Mouse (Mus musculus): Measurements from ENCODE around the gene Tmigd1. TPM values are rescaled to one million over a fixed set of nuclear protein-coding genes. Genes with fewer than 3 reads are reported as not detected.

Gene Tmigd1
- polyA plus RNA-seq, 1 experiment = 0.11 TPM

DNA sequence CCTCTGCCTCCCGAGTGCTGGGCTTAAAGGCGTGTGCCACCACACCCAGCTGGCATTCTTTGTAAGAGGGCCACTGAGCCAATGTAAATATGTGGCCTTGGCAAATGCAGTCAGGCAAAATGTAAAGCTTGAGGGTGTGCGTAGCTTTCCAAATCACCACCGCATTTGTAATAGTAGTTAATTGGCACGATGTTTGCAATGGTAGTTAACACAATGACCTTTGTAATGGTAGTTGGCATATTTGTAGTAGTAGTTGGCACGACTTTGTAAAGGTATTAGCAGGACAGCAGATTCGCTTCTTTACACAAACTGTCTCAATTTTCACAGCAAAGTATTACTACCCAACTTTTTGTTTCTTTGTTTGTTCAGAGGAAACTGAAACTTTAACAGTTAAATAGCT, 6.7 kb downstream of the Tmigd1 start:
- H3K4me1 ChIP-seq (replicated peaks; ENCODE audit: control insufficient read depth, insufficient read depth, low read length) = no peaks in the 10 kb centered on the region
- no peak for DNase-seq
- WGBS = 94% methylated on average over 7 of the region's 7 CpGs

DNA sequence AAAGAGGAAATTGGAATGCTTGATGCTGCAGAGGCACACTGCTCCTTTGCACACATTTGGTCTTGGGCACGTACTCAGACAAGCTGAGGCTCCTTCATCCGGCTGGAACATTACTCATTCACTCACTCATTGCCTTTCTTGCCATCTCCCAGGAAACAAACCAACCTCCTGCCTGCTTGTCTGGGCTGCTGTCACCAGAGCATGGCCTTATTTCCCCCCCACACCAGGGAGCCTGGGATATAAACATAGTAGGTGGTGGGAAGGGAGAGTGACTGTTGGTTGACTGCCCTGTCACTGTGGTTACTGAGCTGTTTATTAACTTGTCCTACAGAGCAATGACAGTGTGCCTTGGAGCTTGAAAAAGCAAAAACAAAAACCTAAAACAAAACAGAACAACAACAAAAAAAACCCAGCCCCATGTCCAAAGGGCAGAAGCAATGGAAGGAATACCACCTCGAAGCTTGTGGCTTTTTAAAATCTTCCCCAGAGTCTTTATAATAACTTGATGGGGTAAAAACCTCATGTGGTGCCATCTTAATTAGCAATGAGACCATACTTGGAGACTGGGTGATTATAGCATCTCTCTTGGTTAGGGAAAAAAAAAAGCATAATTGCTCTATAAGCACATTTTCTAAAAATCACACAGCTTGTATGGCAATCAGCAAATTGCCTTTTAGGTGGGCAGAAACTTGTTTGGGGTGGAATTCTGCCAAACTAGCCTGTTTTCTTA, 9.5 kb downstream of the Tmigd1 start:
- TF ChIP-seq CTCF (IDR thresholded peaks at IDR 0.05; ENCODE audit: borderline replicate concordance, control insufficient read depth, extremely low read depth, insufficient read depth, low read length, poor library complexity) (no peak), POLR2A (IDR thresholded peaks at IDR 0.05; ENCODE audit: control insufficient read depth, extremely low read depth, insufficient read depth, low read length, poor library complexity) (no peak)
- Histone ChIP-seq H3K4me3 (ENCODE audit: control insufficient read depth, insufficient read depth, low read length) (no peak overlapping the region), H3K27ac (ENCODE audit: control insufficient read depth, insufficient read depth, low read length) (no peak overlapping the region), H3K36me3 (ENCODE audit: control insufficient read depth, insufficient read depth, low read length) (no peaks in the 10 kb centered on the region), H3K27me3 (ENCODE audit: control insufficient read depth, insufficient read depth, low read length) (no peaks in the 10 kb centered on the region), H3K4me1 (replicated peaks; ENCODE audit: control insufficient read depth, insufficient read depth, low read length) (no peaks in the 10 kb centered on the region)
- DNase-seq = no peak
- WGBS = 87% methylated on average over 3 of the region's 3 CpGs

More for the DNA sequence above, 6.7 kb downstream of the Tmigd1 start:
- no peaks in the 10 kb centered on the region for H3K36me3 ChIP-seq (ENCODE audit: control insufficient read depth, insufficient read depth, low read length)
- no peaks in the 10 kb centered on the region for H3K27me3 ChIP-seq (ENCODE audit: control insufficient read depth, insufficient read depth, low read length)
- no peak overlapping the region for H3K4me3 ChIP-seq (ENCODE audit: control insufficient read depth, insufficient read depth, low read length)
- H3K27ac ChIP-seq (ENCODE audit: control insufficient read depth, insufficient read depth, low read length) = no peak overlapping the region
- no peak for TF ChIP-seq POLR2A (IDR thresholded peaks at IDR 0.05; ENCODE audit: control insufficient read depth, extremely low read depth, insufficient read depth, low read length, poor library complexity)
- TF ChIP-seq CTCF (IDR thresholded peaks at IDR 0.05; ENCODE audit: borderline replicate concordance, control insufficient read depth, extremely low read depth, insufficient read depth, low read length, poor library complexity) = no peak

DNA sequence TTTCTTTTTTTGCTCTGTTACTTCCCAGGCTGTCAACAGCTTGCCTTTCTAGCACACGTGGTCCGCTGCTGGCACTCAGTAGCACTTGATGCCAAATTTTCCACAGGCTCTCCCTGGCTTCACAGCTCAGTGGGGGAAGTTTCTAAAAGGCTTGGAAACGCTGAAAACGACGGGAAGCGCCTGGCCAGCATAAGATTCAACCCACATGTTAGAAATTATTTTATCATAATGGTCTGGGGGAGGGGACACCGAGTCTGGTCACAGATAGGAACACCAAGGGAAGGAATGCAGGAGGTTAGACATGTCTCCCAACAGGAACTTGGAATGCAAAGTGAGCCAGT, 10.1 kb downstream of the Tmigd1 start:
- WGBS = 73% methylated on average over 7 of the region's 7 CpGs
- Histone ChIP-seq H3K4me3 (ENCODE audit: control insufficient read depth, insufficient read depth, low read length) (no peak overlapping the region), H3K36me3 (ENCODE audit: control insufficient read depth, insufficient read depth, low read length) (no peaks in the 10 kb centered on the region), H3K27ac (ENCODE audit: control insufficient read depth, insufficient read depth, low read length) (no peak overlapping the region), H3K27me3 (ENCODE audit: control insufficient read depth, insufficient read depth, low read length) (no peaks in the 10 kb centered on the region), H3K4me1 (replicated peaks; ENCODE audit: control insufficient read depth, insufficient read depth, low read length) (no peaks in the 10 kb centered on the region)
- DNase-seq = no peak
- TF ChIP-seq POLR2A (IDR thresholded peaks at IDR 0.05; ENCODE audit: control insufficient read depth, extremely low read depth, insufficient read depth, low read length, poor library complexity) (no peak), CTCF (IDR thresholded peaks at IDR 0.05; ENCODE audit: borderline replicate concordance, control insufficient read depth, extremely low read depth, insufficient read depth, low read length, poor library complexity) (no peak)

DNA sequence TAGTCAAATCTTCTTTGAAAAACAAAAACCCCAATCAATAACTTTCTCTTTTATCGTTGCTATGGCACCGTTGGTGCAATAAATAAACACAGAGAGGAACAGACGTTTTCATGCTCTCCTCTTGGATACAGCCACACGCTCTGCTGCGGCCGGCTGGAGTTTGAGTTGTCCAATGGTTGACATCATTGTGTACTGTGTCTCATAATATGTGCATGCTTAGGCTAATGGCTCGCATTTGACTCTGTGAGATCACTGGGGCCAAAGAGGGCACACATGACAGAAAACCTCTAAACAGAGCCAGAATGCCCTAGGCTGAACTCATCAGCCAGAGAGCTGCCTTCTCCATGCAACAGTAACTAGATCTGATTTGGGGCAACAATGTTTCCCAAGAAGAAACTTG, 12.4 kb downstream of the Tmigd1 start:
- TF ChIP-seq POLR2A (IDR thresholded peaks at IDR 0.05; ENCODE audit: control insufficient read depth, extremely low read depth, insufficient read depth, low read length, poor library complexity) = no peak
- no peak for TF ChIP-seq CTCF (IDR thresholded peaks at IDR 0.05; ENCODE audit: borderline replicate concordance, control insufficient read depth, extremely low read depth, insufficient read depth, low read length, poor library complexity)
- H3K36me3 ChIP-seq (ENCODE audit: control insufficient read depth, insufficient read depth, low read length) = no peaks in the 10 kb centered on the region
- 85% methylated on average over 7 of the region's 7 CpGs for WGBS
- no peaks in the 10 kb centered on the region for H3K4me1 ChIP-seq (replicated peaks; ENCODE audit: control insufficient read depth, insufficient read depth, low read length)
- no peak for DNase-seq
- no peak overlapping the region for H3K27ac ChIP-seq (ENCODE audit: control insufficient read depth, insufficient read depth, low read length)
- no peak overlapping the region for H3K4me3 ChIP-seq (ENCODE audit: control insufficient read depth, insufficient read depth, low read length)
- H3K27me3 ChIP-seq (ENCODE audit: control insufficient read depth, insufficient read depth, low read length) = no peaks in the 10 kb centered on the region

DNA sequence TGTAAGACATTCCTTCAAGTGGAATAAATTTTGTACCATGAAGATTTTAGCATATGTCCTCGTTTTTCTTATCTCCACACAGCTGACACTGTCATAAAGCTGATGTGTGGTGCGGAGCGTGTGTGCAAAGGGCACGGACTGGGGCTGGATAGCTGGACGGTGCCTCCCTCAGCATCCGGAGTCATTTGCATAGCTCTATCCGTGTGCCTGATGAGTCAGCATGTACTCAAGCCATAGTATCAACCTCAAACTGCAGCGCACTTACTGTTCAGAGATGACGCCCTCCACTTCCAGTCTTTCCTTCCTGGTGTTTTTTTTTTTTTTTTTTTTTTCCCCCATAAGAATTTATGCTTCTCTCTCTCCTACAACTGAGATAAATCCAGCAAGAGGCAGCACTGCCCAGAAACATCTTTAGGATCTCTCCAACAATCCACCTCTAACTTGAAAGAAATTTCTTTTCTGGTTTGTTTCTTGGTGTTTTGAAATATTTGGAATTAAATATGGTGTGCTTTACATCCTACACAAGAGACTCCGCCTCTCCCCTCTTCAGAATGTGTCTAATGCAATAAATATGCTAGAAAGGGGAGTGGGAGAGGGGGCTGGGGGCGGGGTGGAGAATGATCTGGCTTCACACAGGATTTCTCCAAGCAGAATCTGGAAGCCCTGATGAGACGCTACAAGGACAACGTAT, 14.7 kb downstream of the Tmigd1 start:
- Histone ChIP-seq H3K4me1 (replicated peaks; ENCODE audit: control insufficient read depth, insufficient read depth, low read length) (no peaks in the 10 kb centered on the region), H3K27me3 (ENCODE audit: control insufficient read depth, insufficient read depth, low read length) (no peaks in the 10 kb centered on the region), H3K36me3 (ENCODE audit: control insufficient read depth, insufficient read depth, low read length) (no peaks in the 10 kb centered on the region), H3K4me3 (ENCODE audit: control insufficient read depth, insufficient read depth, low read length) (no peak overlapping the region), H3K27ac (ENCODE audit: control insufficient read depth, insufficient read depth, low read length) (no peak overlapping the region)
- WGBS = 32% methylated on average over 13 of the region's 13 CpGs
- no peak for DNase-seq
- TF ChIP-seq POLR2A (IDR thresholded peaks at IDR 0.05; ENCODE audit: control insufficient read depth, extremely low read depth, insufficient read depth, low read length, poor library complexity) = no peak
- TF ChIP-seq CTCF (IDR thresholded peaks at IDR 0.05; ENCODE audit: borderline replicate concordance, control insufficient read depth, extremely low read depth, insufficient read depth, low read length, poor library complexity) = no peak

DNA sequence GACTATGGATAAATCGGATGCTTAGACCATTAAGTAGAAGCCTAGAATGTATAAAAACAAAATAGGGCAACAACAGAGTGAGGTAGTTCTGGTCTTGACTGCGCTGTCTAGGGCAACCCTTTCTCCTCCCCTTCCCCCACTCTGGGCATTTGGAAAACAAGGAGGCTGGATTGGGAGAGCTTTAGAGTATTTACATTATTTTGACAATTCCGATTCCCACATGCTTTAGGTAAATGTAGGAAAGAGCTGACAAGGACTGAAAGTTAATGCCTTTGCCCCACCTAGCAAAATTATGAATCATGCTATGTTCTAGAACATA, 15.2 kb downstream of the Tmigd1 start:
- Histone ChIP-seq H3K4me3 (ENCODE audit: control insufficient read depth, insufficient read depth, low read length) (no peak overlapping the region), H3K4me1 (replicated peaks; ENCODE audit: control insufficient read depth, insufficient read depth, low read length) (no peaks in the 10 kb centered on the region), H3K27me3 (ENCODE audit: control insufficient read depth, insufficient read depth, low read length) (no peaks in the 10 kb centered on the region), H3K27ac (ENCODE audit: control insufficient read depth, insufficient read depth, low read length) (no peak overlapping the region), H3K36me3 (ENCODE audit: control insufficient read depth, insufficient read depth, low read length) (no peaks in the 10 kb centered on the region)
- TF ChIP-seq POLR2A (IDR thresholded peaks at IDR 0.05; ENCODE audit: control insufficient read depth, extremely low read depth, insufficient read depth, low read length, poor library complexity) = no peak
- no peak for TF ChIP-seq CTCF (IDR thresholded peaks at IDR 0.05; ENCODE audit: borderline replicate concordance, control insufficient read depth, extremely low read depth, insufficient read depth, low read length, poor library complexity)
- DNase-seq = no peak
- WGBS = 88% methylated on average over 3 of the region's 3 CpGs

All from thymus, adult 2 months (tissue).